ENCODE assay signal across 9 mouse cellular contexts in the genomic region with DNA sequence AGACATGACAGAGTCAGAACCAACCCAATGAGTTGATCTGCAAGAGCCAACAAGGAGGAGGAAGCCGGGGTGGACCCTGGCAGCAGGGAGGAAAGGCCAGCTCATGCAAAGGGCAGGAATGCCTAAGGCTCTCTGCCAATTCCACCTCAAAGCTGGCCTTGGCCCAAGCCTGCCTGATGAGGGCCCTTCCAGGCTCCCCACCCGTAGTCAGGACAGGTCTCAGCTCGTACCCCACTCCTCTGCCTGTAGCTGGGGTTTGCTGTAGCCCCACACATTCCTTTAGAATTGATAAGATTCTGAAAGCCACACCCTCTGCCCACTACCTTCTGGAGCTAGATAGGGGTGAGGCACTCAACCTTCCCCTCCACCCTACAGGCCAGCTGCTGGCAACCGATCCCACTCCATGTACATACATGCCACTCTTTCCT. TPM values are rescaled to one million over a fixed set of nuclear protein-coding genes. Genes with fewer than 3 reads are reported as not detected.
DNase-seq lines count a peak whose midpoint lies in the region; ATAC-seq and TF ChIP-seq lines count a peak whose summit lies in the region.
"Had no signal": no experiment of that assay in that cellular context is flagged by ENCODE, and none has a peak within 500 bp of the region (broad histone marks: within the 10 kb centered on the region; RNA-seq: fewer than 3 reads in every experiment).

No protein-coding gene starts in this region.

- no peak for TF ChIP-seq CTCF in lung, embryonic 14.5 days (IDR thresholded peaks at IDR 0.05; ENCODE audit: low read depth)
- TF ChIP-seq CTCF in forebrain, postnatal 0 days (IDR thresholded peaks at IDR 0.05; ENCODE audit: low read depth) = no peak

- no peaks in the 10 kb centered on the region for H3K4me1 ChIP-seq in intestine, embryonic 15.5 days (replicated peaks)
- 0 out of 2 replicates have a peak, but pooled peaks cover 2% of the 10 kb centered on the region for H3K4me1 ChIP-seq in lung, embryonic 14.5 days (ENCODE audit: insufficient read depth)
- no peaks in the 10 kb centered on the region for H3K4me1 ChIP-seq in forebrain, postnatal 0 days (ENCODE audit: insufficient read depth)

- WGBS in intestine, embryonic 15.5 days = 56% methylated on average over 4 of the region's 4 CpGs
- 52% methylated on average over 4 of the region's 4 CpGs for WGBS in lung, embryonic 14.5 days
- 66% methylated on average over 4 of the region's 4 CpGs for WGBS in forebrain, postnatal 0 days

- no peaks in the 10 kb centered on the region for H3K27me3 ChIP-seq in intestine, embryonic 15.5 days (replicated peaks)
- no peaks in the 10 kb centered on the region for H3K27me3 ChIP-seq in lung, embryonic 14.5 days (ENCODE audit: insufficient read depth, low read length)
- no peaks in the 10 kb centered on the region for H3K27me3 ChIP-seq in forebrain, postnatal 0 days (ENCODE audit: insufficient read depth, low read length)

- DNase-seq in NIH3T3 (ENCODE audit: low read depth) = peak; percentile 79
- peak; percentile 65 to 68 for DNase-seq in cerebellum, postnatal 14 days
- DNase-seq in lung, embryonic 14.5 days = peak; percentile 57
- DNase-seq in urinary bladder, postnatal 10 days (ENCODE audit: low spot score) = peak; percentile 54
- DNase-seq in forebrain, postnatal 0 days = no peak
- DNase-seq in layer of hippocampus, postnatal 25 days (ENCODE audit: extremely low spot score in 1 of 2, low spot score in 1 of 2) = no peak

- H3K27ac ChIP-seq in intestine, embryonic 15.5 days = no peak overlapping the region
- H3K27ac ChIP-seq in lung, embryonic 14.5 days (ENCODE audit: low read depth) = no peak overlapping the region
- no peak overlapping the region for H3K27ac ChIP-seq in forebrain, postnatal 0 days (ENCODE audit: low read depth, low read length)

- no peaks in the 10 kb centered on the region for H3K36me3 ChIP-seq in intestine, embryonic 15.5 days
- H3K36me3 ChIP-seq in lung, embryonic 14.5 days (ENCODE audit: insufficient read depth) = no peaks in the 10 kb centered on the region
- H3K36me3 ChIP-seq in forebrain, postnatal 0 days (ENCODE audit: insufficient read depth) = no peaks in the 10 kb centered on the region

- H3K4me2 ChIP-seq in intestine, embryonic 15.5 days (replicated peaks) = no peak overlapping the region
- no peak overlapping the region for H3K4me2 ChIP-seq in lung, embryonic 14.5 days
- H3K4me2 ChIP-seq in forebrain, postnatal 0 days (ENCODE audit: low read depth) = no peak overlapping the region

- no peaks in the 10 kb centered on the region for H3K9me3 ChIP-seq in intestine, embryonic 15.5 days
- H3K9me3 ChIP-seq in lung, embryonic 14.5 days (ENCODE audit: low read depth, low read length) = no peaks in the 10 kb centered on the region
- no peaks in the 10 kb centered on the region for H3K9me3 ChIP-seq in forebrain, postnatal 0 days (ENCODE audit: low read length)

- ATAC-seq in intestine, embryonic 15.5 days = peak; percentile 70
- peak; percentile 79 for ATAC-seq in lung, embryonic 14.5 days (ENCODE audit: insufficient read depth)
- no peak for ATAC-seq in activated CD4-positive, CD25-positive, alpha-beta regulatory T cell, adult 4 months
- no peak for ATAC-seq in forebrain, postnatal 0 days

- H3K4me3 ChIP-seq in intestine, embryonic 15.5 days (replicated peaks) = no peak overlapping the region
- no peak overlapping the region for H3K4me3 ChIP-seq in lung, embryonic 14.5 days (ENCODE audit: low read depth, low read length)
- H3K4me3 ChIP-seq in forebrain, postnatal 0 days (ENCODE audit: low read depth, low read length) = no peak overlapping the region
- H3K4me3 ChIP-seq: megakaryocyte, embryonic 14.5 days had no signal

- H3K9ac ChIP-seq in intestine, embryonic 15.5 days = no peak overlapping the region
- no peak overlapping the region for H3K9ac ChIP-seq in lung, embryonic 14.5 days
- no peak overlapping the region for H3K9ac ChIP-seq in forebrain, postnatal 0 days

RNA-seq across cellular contexts. Expression of gene Trim62, which starts 27.8 kb away (rescaled TPM):
- 3.5 and 3.8 TPM in 2 replicates for polyA plus RNA-seq in intestine, embryonic 15.5 days (2015; fragmentation: Nextera tagmentation; extraction: Ambion mirVana)
- 8.4 and 8.5 TPM in 2 replicates for polyA plus RNA-seq in lung, embryonic 14.5 days (2014; fragmentation: Nextera tagmentation; extraction: Ambion mirVana)
- polyA plus RNA-seq in activated CD4-positive, CD25-positive, alpha-beta regulatory T cell, adult 4 months (2017; shearing (Covaris generic)) = 1 to 10 TPM in 1 of 2 experiments, under 1 TPM in 1; 0.96 to 1.6 TPM
- total RNA-seq in forebrain, postnatal 0 days (2014; rRNA removed) = 10.9 and 15.7 TPM in 2 replicates
- 15.5 and 20.4 TPM in 2 replicates for polyA plus RNA-seq in forebrain, postnatal 0 days (2015; fragmentation: Nextera tagmentation; extraction: Ambion mirVana)
- 10 to 100 TPM; 15.1 to 16.2 TPM for total RNA-seq in layer of hippocampus, postnatal 25 days (2021)

RNA-seq across cellular contexts. Expression of gene Zfp362, which starts 49.8 kb away (rescaled TPM):
- 22.8 and 23.5 TPM in 2 replicates for polyA plus RNA-seq in intestine, embryonic 15.5 days (2015; fragmentation: Nextera tagmentation; extraction: Ambion mirVana)
- polyA plus RNA-seq in lung, embryonic 14.5 days (2014; fragmentation: Nextera tagmentation; extraction: Ambion mirVana) = 41.9 and 48.0 TPM in 2 replicates
- polyA plus RNA-seq in activated CD4-positive, CD25-positive, alpha-beta regulatory T cell, adult 4 months (2017; shearing (Covaris generic)) = 10 to 100 TPM in 1 of 2 experiments, 1 to 10 TPM in 1; 6.9 to 13.2 TPM
- total RNA-seq in forebrain, postnatal 0 days (2014; rRNA removed) = 23.2 and 26.9 TPM in 2 replicates
- polyA plus RNA-seq in forebrain, postnatal 0 days (2015; fragmentation: Nextera tagmentation; extraction: Ambion mirVana) = 26.6 and 29.8 TPM in 2 replicates
- 10 to 100 TPM; 24.7 to 33.8 TPM for total RNA-seq in layer of hippocampus, postnatal 25 days (2021)

Comparison
In these comparisons a context has a peak if more than half of its experiments do, and no peak if none do; other contexts are left out.
1. DNase-seq: peak in NIH3T3 (single experiment), cerebellum, postnatal 14 days (2 of 2), lung, embryonic 14.5 days (single experiment) and urinary bladder, postnatal 10 days (single experiment); none in forebrain, postnatal 0 days (single experiment) and layer of hippocampus, postnatal 25 days (0 of 2).
2. ATAC-seq: peak in intestine, embryonic 15.5 days (single experiment) and lung, embryonic 14.5 days (single experiment); none in activated CD4-positive, CD25-positive, alpha-beta regulatory T cell, adult 4 months (single experiment) and forebrain, postnatal 0 days (single experiment).